Mouse (Mus musculus) ES-E14 (cell line): ENCODE measurements around the gene Gripap1.

Experiments
- CHD2 ChIP-seq: IDR thresholded peaks from 2 replicates; pipeline ENCODE4 v1.6.1; 2014; ENCODE audit warnings: mild to moderate bottlenecking, low read depth, low read length, inconsistent platforms
- HCFC1 ChIP-seq: IDR thresholded peaks from 2 replicates; pipeline ENCODE4 v1.6.1; 2012; ENCODE audit warnings: low read length, inconsistent platforms, borderline replicate concordance; ENCODE audit not compliant: insufficient read depth
- MAFK ChIP-seq: IDR thresholded peaks from 2 replicates; pipeline ENCODE4 v1.6.1; 2014; ENCODE audit warnings: mild to moderate bottlenecking, low read depth, low read length, inconsistent platforms; ENCODE audit not compliant: insufficient read depth
- ZC3H11A ChIP-seq: IDR thresholded peaks from 2 replicates; pipeline ENCODE4 v1.6.1; 2012; ENCODE audit warnings: low read depth, mild to moderate bottlenecking, inconsistent platforms, low read length, borderline replicate concordance
- ZNF384 ChIP-seq: IDR thresholded peaks from 2 replicates; pipeline ENCODE4 v1.6.1; 2012; ENCODE audit warnings: low read depth, low read length, inconsistent platforms

GRCm38 (mm10) chrX:7821865-7822779, 32.6 kb downstream of the Gripap1 start, which contains the start of gene Kcnd1:
- TF ChIP-seq ZC3H11A: no peak
- TF ChIP-seq HCFC1: no peak
- no peak for TF ChIP-seq ZNF384
- no peak for TF ChIP-seq CHD2
- TF ChIP-seq MAFK: no peak
